Mouse (Mus musculus) layer of hippocampus, postnatal 25 days (tissue): ENCODE data around the gene Lzts2. TPM values are rescaled to one million over a fixed set of nuclear protein-coding genes. Genes with fewer than 3 reads are reported as not detected.
"Not testable (repeated sequence)": the region's sequence is repeated elsewhere in the genome, so short reads cannot be mapped to it uniquely, and the experiment has no call there.

Experiments
- DNase-seq, 2 experiments: peaks; one replicate each; pipeline ENCODE4 v3.0.0; 2022; ENCODE audit warnings: mixed read lengths in 2 of 2, low spot score in 1 of 2; ENCODE audit errors: extremely low spot score in 1 of 2
- total RNA-seq, 2 experiments: library from RNA; stranded (reverse); gene quantifications; 2 replicates each; pipeline ENCODE4 v1.2.3; 2021

Gene Lzts2
- total RNA-seq, 2 experiments from 2014 or later = 27.3 to 29.3 TPM

- no peak for DNase-seq
Observed at GRCm38 (mm10) chr19:45023993-45024392, 9.8 kb downstream of the Lzts2 start.

GRCm38 (mm10) chr19:45024775-45025174 is 10.6 kb downstream of the Lzts2 start:
- no peak for DNase-seq

DNA sequence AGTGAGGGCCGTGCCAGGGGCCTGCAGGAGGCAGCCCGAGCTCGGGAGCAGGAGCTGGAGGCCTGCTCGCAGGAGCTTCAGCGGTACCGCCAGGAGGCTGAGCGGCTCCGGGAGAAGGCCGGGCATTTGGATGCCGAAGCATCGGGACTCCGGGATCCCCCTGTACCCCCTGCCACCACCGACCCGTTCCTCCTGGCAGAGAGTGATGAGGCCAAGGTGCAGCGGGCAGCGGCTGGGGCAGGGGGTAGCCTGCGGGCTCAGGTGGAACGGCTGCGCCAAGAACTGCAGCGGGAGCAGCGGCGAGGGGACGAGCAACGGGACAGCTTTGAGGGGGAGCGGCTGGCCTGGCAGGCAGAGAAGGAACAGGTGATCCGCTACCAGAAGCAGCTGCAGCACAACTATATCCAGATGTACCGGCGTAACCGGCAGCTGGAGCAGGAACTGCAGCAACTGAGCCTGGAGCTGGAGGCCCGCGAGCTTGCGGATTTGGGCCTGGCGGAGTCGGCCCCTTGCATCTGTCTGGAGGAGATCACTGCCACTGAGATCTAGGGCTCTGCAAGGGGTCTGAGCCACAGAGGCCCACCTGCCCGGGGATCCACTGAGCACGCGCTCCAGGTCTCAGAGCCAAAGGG is 11.8 kb downstream of the Lzts2 start:
- DNase-seq = no peak

DNA sequence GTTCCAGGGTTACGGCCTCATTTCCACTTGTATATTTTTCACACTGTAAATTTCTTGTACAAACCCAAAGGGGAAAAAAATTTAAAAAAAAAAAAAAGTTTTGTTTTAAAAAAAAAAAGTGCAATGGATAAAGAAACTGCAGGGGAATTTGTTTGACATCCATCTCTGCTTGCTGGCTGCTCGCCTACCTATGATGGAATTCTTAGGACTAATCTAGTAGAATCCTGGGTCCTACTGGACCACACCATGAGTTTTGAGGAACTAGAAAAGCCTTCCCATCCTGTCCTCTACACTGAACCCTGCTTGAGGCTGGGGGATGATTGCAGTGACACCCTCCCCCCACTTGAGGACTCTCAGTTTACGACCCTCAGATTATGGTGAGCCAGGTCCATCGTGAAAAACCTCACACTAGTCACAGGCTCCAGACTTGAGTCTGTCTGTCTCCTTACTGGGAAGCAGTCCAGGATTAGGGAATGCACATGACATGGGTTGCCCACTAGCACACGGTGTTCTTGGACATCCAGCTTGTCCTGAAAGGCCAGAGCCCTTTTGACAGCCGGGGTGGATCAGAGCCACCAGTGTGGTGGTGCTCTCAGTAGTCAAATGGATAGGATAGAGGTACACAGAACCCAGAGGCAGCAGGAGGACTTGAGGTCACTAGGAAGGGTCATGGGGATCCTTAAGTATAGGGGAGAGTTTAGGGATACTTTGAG is 12.9 kb downstream of the Lzts2 start:
- DNase-seq = no peak

DNA sequence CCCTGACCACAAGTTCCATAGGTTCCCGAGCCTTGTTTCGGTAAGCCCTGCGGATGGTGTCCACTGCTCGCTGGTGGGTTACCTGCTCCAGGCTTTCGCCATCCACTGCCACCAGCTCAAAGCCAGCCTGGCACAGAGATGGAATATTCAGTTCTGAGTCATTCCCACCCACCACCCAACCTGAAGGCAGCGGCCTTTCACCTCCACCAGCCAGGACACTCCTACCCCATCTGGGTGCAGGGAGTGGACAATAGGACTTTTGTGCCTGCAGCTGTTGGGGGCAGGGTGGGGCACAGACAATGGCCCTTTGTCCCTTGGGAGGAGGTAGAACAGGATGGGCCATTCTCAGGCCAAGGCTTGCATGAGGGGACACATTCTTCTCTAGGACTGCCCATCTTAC is 13.6 kb downstream of the Lzts2 start:
- DNase-seq = no peak

DNA sequence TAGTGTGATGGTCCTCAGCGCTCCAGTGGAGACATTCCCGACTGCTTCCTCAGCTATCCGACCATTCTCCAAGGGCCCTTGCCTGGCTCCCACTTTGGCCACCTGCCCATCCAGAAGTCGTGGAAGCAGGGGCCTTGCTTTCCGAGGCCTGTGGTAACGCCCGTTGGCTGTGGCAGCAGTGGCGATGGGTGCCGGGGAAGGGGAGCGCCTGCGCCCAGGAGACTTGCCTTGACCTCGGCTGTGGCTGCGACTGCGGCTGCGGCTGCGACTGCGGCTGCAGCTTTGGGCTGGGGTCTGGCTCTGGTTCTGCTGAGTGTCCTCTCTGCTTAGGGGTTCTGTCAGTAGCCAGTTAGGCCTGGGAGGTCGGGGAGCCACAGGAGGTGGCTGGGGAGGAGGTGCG is 14.5 kb downstream of the Lzts2 start:
- DNase-seq = no peak

GRCm38 (mm10) chr19:45029571-45029970 is 15.4 kb downstream of the Lzts2 start:
- no peak for DNase-seq

DNA sequence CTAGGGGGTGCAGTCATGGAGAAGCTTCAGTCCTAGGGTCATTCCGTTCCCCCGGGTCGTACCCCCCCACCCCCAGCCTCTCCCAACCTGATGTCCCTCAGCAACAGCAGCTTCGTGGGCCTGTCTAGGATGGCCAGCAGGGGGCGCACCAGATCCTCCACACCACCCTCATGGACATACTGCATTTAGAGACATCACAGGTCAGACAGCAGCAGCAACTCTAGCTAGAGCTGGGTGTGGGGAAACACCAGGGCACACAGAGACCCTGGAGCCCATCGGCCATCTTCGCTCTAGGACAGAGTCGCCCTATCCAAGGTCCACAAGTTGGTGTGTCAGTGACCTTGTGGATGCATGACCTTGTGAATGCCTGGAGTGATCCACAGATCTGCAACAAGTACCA is 15.9 kb downstream of the Lzts2 start:
- DNase-seq = peak in 1 of 2 experiments; percentile 71

DNA sequence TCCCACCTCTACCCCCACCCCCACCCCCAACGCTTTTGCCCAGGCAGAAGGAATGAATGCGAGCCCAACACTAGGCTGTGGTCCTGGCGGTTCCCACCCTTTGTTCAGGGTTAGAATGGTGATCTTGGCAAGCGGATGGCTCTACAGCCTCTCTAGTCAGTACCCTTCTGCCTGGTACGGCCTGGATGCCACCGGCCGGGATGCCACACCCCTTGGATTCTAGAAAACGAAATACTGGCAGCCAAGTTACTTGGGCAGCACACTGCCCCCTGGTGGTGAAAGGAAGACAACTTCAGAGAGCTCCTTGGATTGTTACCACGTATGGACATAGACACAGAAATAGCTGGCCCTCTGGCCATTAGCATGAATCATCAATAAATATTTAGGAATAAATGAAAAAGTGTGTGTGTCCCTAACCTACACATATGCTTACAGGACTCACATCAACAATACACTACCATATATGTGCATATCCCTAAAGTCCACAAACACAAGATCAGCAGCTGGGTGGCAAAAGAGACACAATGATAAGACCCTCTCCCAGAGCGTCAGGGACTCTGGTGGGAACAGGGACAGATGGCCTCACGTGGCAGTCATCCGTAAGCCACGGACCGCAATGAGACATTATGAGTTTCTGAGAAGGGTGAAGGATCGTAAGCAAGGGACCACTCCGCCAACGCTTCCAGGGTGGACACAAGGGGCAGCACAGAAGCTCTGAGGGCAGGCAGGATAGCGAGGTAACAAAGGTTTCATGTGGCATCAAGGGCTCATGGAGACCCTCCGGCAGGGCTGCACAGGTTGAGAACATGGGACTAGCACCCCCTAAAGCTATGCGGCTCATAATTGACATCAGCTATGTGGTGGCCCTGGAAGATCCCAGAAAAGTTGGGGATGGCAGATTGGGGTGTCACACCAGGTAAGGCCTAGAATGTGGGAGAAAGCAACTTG is 16.8 kb downstream of the Lzts2 start:
- DNase-seq = peak in 1 of 2 experiments; percentile 77

DNA sequence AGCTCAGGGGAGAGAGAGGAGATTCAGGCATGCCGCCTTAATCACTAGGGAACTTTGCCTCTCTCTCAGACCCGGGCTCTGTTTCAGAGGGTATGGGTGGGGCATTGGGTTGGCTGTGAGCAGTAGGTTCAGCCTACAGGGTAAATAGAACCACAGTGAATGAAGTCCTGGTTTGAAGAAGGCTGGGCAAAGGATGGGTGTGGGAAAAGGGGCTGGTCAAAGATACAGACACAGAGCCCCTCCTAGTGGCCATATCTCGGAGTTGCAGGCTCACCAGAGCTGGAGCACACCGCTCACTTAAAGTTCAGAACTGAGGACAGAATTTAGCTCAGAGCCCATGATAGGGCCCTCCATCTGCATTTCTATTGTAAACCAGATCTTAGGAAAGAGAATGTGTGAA is 17.6 kb downstream of the Lzts2 start:
- DNase-seq = peak in 1 of 2 experiments; percentile 72

DNA sequence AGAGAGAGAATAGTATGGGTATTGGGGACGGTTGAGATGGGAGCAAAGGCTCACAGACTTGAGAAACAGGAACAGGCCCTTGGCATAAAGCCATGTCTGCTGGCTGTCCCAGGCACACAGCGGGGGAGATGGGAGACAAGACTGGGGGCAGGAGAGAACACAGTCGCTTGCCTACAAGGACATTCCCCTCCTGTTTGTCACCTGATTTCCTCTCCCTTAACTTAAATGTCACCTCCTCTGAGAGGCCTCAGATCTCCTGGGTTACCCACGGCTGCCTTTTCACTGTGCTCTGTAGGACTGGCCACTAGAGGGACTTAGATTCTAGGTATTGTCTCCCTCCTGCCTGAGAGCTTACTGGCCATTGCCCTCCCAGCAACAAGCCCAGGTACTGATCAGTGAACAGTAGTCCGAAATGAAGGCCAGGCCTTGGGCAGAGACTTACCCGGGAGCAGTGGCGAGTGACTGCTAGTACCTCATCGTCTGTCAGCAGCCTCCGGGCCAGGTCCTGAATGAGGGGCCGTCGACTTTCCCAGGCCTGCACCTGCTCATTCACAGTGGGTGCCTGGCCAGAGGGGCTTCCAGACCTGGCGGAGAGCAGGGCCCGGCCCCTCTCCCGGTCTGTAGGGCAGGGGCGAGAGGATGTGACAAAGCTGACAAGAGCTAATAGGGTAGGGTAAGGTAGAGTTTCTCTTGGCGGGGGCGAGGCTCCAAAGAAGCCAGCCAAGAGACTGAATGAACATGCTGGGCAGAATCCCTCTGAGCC is 18.5 kb downstream of the Lzts2 start:
- no peak for DNase-seq

DNA sequence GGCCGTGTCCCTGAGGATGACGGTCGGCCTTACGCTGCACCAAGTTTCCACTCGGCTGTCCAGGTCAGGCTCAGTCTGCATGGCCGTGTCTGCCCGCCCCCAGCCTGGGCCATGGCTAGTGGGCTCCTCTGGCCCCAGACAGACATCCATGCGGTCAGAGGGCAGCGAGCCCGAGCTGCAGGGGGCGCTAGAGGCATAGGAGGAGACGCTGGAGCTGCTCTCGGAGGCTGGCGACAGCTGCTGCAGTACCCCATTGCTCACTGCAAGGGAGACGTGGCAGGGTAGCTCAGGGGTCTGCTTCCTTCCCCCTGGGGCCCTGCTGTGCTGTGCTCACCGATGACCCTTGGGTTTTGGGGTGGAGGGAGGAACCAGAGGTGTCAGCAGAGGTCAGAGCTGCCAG is 22.7 kb downstream of the Lzts2 start:
- DNase-seq = peak in 1 of 2 experiments; percentile 59

GRCm38 (mm10) chr19:45038198-45038597 is 24.0 kb downstream of the Lzts2 start:
- DNase-seq = not testable (repeated sequence)

DNA sequence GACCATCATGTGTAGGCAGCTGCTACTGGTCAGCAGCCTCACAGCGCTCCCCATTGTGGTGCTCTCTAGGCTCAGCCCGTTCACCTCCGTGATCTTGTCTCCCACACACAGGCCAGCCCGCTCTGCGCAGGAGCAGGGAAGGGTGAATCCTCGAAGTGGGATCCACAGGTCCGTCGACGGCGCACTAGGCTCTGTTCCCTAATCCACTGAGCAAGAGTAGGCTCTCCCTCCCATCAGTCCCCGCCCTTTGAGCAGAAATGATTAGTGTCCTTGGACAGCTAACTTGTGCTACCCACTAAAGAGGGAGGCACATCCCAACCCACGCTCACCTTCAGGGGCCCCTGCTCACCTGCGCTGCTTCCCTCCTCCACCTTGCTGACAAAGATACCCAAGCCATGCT is 26.0 kb downstream of the Lzts2 start:
- no peak for DNase-seq

- DNase-seq = no peak
Observed at GRCm38 (mm10) chr19:45044389-45044927, 30.2 kb downstream of the Lzts2 start.

DNA sequence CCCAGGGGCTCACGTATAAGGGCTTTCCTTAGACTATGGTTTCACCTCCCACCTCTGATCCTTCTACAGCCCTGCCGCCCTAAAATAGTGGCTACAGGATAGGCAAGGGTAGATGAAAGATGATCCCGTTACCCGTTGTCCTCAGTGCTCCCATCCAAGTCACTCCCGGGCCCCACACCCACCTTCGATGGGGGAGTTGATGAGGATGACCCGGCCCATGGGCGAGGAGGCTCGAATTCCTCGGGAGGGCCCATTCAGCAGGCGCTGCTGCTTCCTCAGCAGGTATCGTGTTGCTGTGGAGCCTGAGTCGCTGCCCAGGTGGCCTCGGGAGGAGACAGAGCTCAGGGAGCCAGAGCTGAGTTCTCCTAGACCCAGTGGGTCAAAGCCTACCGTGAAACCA is 31.0 kb downstream of the Lzts2 start:
- DNase-seq = no peak

DNA sequence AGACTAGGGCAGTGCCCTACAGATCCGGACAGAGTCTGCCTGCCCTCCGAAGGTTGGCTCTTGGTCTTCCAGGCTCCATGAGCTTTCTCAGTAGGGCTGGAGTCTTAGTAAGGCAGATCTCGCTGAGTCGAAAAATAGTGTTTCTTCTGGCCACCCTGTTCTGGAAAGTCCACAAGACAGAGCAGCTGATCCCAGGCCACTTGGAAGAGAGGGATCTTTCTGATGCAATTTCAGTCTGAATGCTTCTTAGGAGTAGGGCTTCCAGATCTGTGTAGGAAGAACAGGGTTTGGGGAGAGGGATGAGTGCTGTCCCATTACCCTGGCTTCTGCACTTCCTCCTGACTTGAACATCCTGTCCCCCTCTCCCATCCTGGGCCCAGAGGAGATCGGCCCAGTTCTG is 31.4 kb downstream of the Lzts2 start, which contains the start of gene Pdzd7:
Pdzd7 (minus strand) TSS at position 67 of the 400 bp plus-strand sequence.
- DNase-seq = no peak

DNA sequence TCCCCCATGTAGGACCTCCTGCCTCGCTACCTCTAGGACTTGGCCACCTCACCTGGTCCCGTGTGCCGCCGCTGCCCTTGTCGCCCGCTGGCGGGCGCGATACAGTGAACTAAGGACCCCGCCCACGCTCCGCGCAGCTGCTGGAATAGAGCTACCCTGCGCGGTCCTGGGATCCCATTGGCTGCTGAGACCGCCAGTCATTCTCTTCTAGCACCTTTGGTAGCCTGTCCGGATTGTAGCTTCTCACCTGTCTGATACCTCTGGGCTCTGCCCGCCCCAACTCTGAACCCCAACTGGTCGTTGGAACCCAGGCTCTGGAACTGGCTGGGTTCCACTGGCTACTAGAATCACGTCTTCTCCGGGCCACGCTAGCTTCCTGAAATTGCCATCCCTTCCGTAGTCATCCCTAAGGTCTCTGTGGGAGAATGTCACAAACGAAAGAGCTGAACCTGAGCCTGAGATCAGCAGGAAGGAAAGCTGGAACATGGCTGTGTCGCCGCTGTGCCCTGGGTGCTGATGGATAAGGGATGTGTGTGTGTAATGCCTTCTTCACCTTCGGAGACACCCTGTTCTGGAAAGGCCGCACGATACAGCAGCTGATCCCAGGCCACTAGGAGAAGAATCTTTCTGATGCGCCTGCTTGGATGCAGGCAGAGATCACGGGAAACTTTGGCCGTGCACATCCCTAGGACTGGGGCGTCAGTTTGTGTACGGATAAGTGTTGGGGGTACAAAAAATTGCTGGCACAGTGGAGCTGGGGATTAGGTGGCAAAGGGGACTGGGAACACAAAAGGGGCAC is 32.5 kb downstream of the Lzts2 start:
- DNase-seq = peak; percentile 51 to 74

DNA sequence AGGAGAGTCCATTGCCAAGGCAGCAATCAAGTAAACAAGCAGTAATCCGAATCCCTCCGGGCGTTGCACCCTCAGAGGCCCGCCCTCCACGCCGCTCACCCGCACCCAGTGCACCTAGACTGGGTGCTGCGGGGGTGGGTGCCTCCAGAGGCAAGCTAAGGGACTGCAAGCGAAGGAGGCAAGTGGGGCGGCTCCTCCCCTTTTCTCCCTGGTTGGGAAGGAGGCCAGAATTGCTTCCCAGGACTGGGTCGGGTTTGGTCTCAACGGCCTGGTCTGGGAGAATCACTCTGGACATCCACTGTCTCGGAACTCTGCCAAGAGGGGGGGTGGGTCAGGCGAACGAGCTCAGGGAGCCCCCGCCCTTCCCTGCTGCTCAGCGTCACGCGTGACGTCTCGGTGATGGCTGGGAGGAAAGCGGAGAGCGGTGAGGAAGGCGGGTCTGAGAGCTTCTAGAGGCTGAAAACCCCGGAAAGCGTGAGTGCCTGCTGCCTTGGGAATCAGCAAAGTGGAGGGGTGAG is 33.3 kb downstream of the Lzts2 start, which contains the start of gene Sfxn3:
Sfxn3 (plus strand) TSS at position 87 of the 518 bp plus-strand sequence.
- peak; percentile 84 to 91 for DNase-seq
